Mouse (Mus musculus) liver, embryonic 12.5 days (tissue): Measurements from ENCODE around the gene Gm20822. TPM values are rescaled to one million over a fixed set of nuclear protein-coding genes. Genes with fewer than 3 reads are reported as not detected.
"Not testable (repeated sequence)": the region's sequence is repeated elsewhere in the genome, so short reads cannot be mapped to it uniquely, and the experiment has no call there.

Source experiments
- ATAC-seq: fragments of 200-750 bp; cut with Nextera tagmentation; 2 replicates; pipeline ENCODE4 v1.8.0; 2017; ENCODE audit warnings: moderate number of reproducible peaks, mild to moderate bottlenecking, moderate library complexity
- H3K27ac ChIP-seq: fragments of 300-500 bp; sonication (generic); 2 replicates; pipeline ENCODE4 v1.5.1; 2016; ENCODE audit warnings: mild to moderate bottlenecking
- H3K27me3 ChIP-seq: fragments of 300-500 bp; sonication (generic); replicated peaks from 2 replicates; pipeline ENCODE4 v1.6.1; 2016; ENCODE audit warnings: mild to moderate bottlenecking, moderate library complexity
- H3K36me3 ChIP-seq: fragments of 300-500 bp; sonication (generic); 2 replicates; pipeline ENCODE4 v1.6.1; 2016; ENCODE audit warnings: mild to moderate bottlenecking, moderate library complexity
- H3K4me1 ChIP-seq: fragments of 300-500 bp; sonication (generic); 2 replicates; pipeline ENCODE4 v1.6.1; 2016
- H3K4me2 ChIP-seq: fragments of 300-500 bp; sonication (generic); 2 replicates; pipeline ENCODE4 v1.6.1; 2016; ENCODE audit warnings: mild to moderate bottlenecking, moderate library complexity
- H3K4me3 ChIP-seq: fragments of 300-500 bp; sonication (generic); 2 replicates; pipeline ENCODE4 v1.5.1; 2016; ENCODE audit warnings: mild to moderate bottlenecking, moderate library complexity
- H3K9ac ChIP-seq: fragments of 300-500 bp; sonication (generic); 2 replicates; pipeline ENCODE4 v1.6.1; 2016; ENCODE audit warnings: mild to moderate bottlenecking, moderate library complexity
- H3K9me3 ChIP-seq: fragments of 300-500 bp; sonication (generic); replicated peaks from 2 replicates; pipeline ENCODE4 v1.6.1; 2016; ENCODE audit warnings: mild to moderate bottlenecking, moderate library complexity
- WGBS: fragments of 180-500 bp; shearing (Covaris S2); methylation state at CpG from one replicate; pipeline ENCODE4 v1.1.7; 2016; ENCODE audit not compliant: insufficient replicate concordance; 5-methylcytosine and 5-hydroxymethylcytosine counted together
- polyA plus RNA-seq: library from polyadenylated mRNA; unstranded; fragments of >200 nt; fragmentation: Nextera tagmentation; extraction: Ambion mirVana; gene quantifications from 2 replicates; pipeline ENCODE4 v1.2.1, GENCODE M21; 2016

Gm20822 gene
- not detected in 2 replicates for polyA plus RNA-seq

DNA sequence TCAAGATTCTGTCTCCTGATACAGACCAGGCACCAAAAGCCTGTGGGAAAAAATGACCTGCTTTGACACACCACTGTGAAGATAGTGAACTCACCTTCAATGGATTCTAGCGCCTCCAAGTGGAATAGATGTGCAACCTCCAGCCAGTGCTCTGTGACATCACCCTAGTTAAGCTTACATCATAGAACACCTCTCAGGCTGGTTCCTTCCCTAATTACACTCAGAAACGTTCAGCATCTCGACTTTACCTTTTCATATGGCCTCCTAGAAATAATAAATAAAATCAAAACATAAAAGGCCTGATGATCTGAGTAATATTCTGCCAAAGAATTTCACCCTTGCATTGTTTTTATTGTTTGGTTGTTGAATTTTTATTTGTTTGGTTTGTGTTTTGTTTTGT lies at the start of gene Gm20822:
Gm20822 (minus strand) TSS at position 101 of the 400 bp plus-strand sequence.
- not testable (repeated sequence) for H3K9me3 ChIP-seq, H3K4me2 ChIP-seq, H3K4me1 ChIP-seq, H3K27me3 ChIP-seq, H3K4me3 ChIP-seq, H3K36me3 ChIP-seq, H3K9ac ChIP-seq, H3K27ac ChIP-seq, ATAC-seq
- no CpG with 5 or more reads among the region's 3 CpGs for WGBS
